Mouse (Mus musculus) erythroblast, embryonic 14.5 days (primary cell): Measurements from ENCODE around the gene Kcng4.

ENCODE experiments used
- GATA1 ChIP-seq: IDR thresholded peaks from 2 replicates; pipeline ENCODE4 v1.6.1; 2012; ENCODE audit warnings: low read length, inconsistent platforms, mixed read lengths
- TAL1 ChIP-seq: IDR thresholded peaks from 3 replicates; pipeline ENCODE4 v1.6.1; 2012; ENCODE audit warnings: low read length, inconsistent platforms, mixed read lengths

GRCm38 (mm10) chr8:119646197-119646596 lies 10.7 kb upstream of the Kcng4 start:
- TF ChIP-seq GATA1, result no peak
- no peak for TF ChIP-seq TAL1
